Mouse (Mus musculus) limb, embryonic 13.5 days (tissue): ENCODE data around the gene Map4k3. TPM values are rescaled to one million over a fixed set of nuclear protein-coding genes. Genes with fewer than 3 reads are reported as not detected.
A peak's percentile ranks its signal among the peaks of the same experiment; 100 is the strongest.

Experiments used
- ATAC-seq: fragments of 200-750 bp; cut with Nextera tagmentation; 2 replicates; pipeline ENCODE4 v1.8.0; 2017; ENCODE audit warnings: low read depth, moderate number of reproducible peaks, moderate TSS enrichment; ENCODE audit not compliant: low FRiP score
- H3K27ac ChIP-seq: fragments of 300-500 bp; sonication (generic); 2 replicates; pipeline ENCODE4 v1.5.1; 2015; ENCODE audit warnings: inconsistent platforms, mild to moderate bottlenecking, moderate library complexity
- H3K27me3 ChIP-seq: fragments of 300-500 bp; sonication (generic); 2 replicates; pipeline ENCODE4 v1.6.1; 2015; ENCODE audit warnings: mild to moderate bottlenecking, inconsistent platforms
- H3K36me3 ChIP-seq: fragments of 300-500 bp; sonication (generic); 2 replicates; pipeline ENCODE4 v1.6.1; 2015; ENCODE audit warnings: inconsistent platforms, mild to moderate bottlenecking, moderate library complexity
- H3K4me1 ChIP-seq: fragments of 300-500 bp; sonication (generic); 2 replicates; pipeline ENCODE4 v1.6.1; 2015; ENCODE audit warnings: inconsistent platforms
- H3K4me2 ChIP-seq: fragments of 300-500 bp; sonication (generic); replicated peaks from 2 replicates; pipeline ENCODE4 v1.6.1; 2015; ENCODE audit warnings: inconsistent platforms, mild to moderate bottlenecking, moderate library complexity
- H3K4me3 ChIP-seq: fragments of 300-500 bp; sonication (generic); 2 replicates; pipeline ENCODE4 v1.5.1; 2015; ENCODE audit warnings: moderate library complexity, mild to moderate bottlenecking, inconsistent platforms
- H3K9ac ChIP-seq: fragments of 300-500 bp; sonication (generic); 2 replicates; pipeline ENCODE4 v1.6.1; 2015; ENCODE audit warnings: mild to moderate bottlenecking, inconsistent platforms
- H3K9me3 ChIP-seq: fragments of 300-500 bp; sonication (generic); 2 replicates; pipeline ENCODE4 v1.6.1; 2016; ENCODE audit warnings: inconsistent platforms
- WGBS: fragments of 180-500 bp; shearing (Covaris S2); methylation state at CpG from one replicate; pipeline ENCODE4 v1.1.7; 2015; 5-methylcytosine and 5-hydroxymethylcytosine counted together
- polyA plus RNA-seq: library from polyadenylated mRNA; unstranded; fragments of >200 nt; fragmentation: Nextera tagmentation; extraction: Ambion mirVana; gene quantifications from 2 replicates; pipeline ENCODE4 v1.2.1, GENCODE M21; 2015

Map4k3 gene
- polyA plus RNA-seq, 1 experiment from 2014 or later, result 31.7 TPM

DNA sequence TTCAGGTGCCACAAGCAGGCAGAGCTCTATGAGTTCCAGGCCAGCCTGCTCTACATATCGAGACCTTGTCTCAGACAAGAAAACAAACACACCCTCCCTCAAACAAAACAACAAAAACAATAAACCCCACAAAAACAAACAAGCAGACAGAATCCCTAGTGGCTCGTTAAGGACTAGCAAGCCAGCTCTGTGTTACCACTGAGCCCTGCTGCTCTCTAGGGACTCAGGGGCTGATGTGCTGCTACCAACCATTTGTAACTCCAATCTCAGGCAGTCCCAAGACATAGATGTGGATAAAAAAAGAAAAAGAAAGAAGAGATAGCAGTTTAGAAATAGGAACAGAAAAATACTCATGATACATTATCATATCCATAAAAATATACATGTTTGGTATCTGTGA, 52.1 kb downstream of the Map4k3 start:
- no peak overlapping the region for H3K27ac ChIP-seq
- no peaks in the 10 kb centered on the region for H3K4me1 ChIP-seq
- 51% methylated on average over 2 of the region's 2 CpGs for WGBS
- no peak for ATAC-seq
- H3K4me3 ChIP-seq, result no peak overlapping the region
- no peaks in the 10 kb centered on the region for H3K27me3 ChIP-seq
- no peak overlapping the region for H3K4me2 ChIP-seq
- peaks cover 16% of the 10 kb centered on the region for H3K36me3 ChIP-seq
- no peaks in the 10 kb centered on the region for H3K9me3 ChIP-seq
- no peak overlapping the region for H3K9ac ChIP-seq

DNA sequence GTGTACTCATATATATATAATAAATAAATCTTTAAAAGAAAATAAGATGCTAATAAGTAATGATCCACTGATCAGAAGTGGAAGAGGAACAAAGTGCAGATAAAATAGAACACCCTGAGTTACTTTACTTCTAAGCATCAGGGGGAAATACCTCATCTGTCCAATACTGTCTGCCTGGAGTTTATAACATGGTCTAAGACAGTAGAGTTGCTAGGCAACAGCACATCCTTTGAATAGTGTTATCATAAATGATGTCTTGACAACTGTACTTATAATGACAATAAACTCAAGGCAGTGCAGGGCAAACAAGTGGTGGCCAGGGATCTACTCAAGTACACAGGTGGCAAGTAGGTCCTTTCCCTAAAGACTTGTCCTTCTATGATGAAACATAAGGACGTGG, 57.9 kb downstream of the Map4k3 start:
- ATAC-seq, result no peak
- H3K9me3 ChIP-seq, result no peaks in the 10 kb centered on the region
- H3K4me1 ChIP-seq, result peaks cover 18% of the 10 kb centered on the region
- no peaks in the 10 kb centered on the region for H3K36me3 ChIP-seq
- H3K4me3 ChIP-seq, result no peak overlapping the region
- no peak overlapping the region for H3K9ac ChIP-seq
- 89% methylated on average over 1 of the region's 1 CpGs for WGBS
- no peak overlapping the region for H3K4me2 ChIP-seq
- no peak overlapping the region for H3K27ac ChIP-seq
- no peaks in the 10 kb centered on the region for H3K27me3 ChIP-seq

DNA sequence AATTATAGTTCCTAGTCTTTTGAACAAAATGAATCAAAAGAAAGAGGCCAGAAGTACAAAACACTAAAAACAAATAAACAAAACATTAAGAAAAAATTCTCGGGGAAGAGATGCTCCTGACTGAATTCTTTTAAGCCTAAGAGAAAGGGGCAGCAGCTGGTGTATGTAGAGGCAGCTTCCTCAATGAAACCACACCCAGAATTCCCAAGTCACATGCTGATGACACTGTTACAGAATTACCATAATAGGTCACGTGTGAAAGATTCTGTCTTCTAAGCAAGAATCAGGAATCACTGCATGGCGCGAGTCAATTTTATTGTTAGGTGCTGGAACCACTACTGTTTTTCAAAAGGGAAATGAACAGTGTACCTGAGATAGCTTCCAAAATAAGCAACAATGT, 64.7 kb downstream of the Map4k3 start:
- no peak overlapping the region for H3K27ac ChIP-seq
- peaks cover 3% of the 10 kb centered on the region; the same call in 1 of the 2 replicates for H3K36me3 ChIP-seq
- H3K4me3 ChIP-seq, result no peak overlapping the region
- peaks cover 47% of the 10 kb centered on the region for H3K4me1 ChIP-seq
- no peak overlapping the region for H3K4me2 ChIP-seq
- H3K9ac ChIP-seq, result no peak overlapping the region
- H3K27me3 ChIP-seq, result no peaks in the 10 kb centered on the region
- no peaks in the 10 kb centered on the region for H3K9me3 ChIP-seq
- WGBS, result 76% methylated on average over 4 of the region's 4 CpGs
- no peak for ATAC-seq

DNA sequence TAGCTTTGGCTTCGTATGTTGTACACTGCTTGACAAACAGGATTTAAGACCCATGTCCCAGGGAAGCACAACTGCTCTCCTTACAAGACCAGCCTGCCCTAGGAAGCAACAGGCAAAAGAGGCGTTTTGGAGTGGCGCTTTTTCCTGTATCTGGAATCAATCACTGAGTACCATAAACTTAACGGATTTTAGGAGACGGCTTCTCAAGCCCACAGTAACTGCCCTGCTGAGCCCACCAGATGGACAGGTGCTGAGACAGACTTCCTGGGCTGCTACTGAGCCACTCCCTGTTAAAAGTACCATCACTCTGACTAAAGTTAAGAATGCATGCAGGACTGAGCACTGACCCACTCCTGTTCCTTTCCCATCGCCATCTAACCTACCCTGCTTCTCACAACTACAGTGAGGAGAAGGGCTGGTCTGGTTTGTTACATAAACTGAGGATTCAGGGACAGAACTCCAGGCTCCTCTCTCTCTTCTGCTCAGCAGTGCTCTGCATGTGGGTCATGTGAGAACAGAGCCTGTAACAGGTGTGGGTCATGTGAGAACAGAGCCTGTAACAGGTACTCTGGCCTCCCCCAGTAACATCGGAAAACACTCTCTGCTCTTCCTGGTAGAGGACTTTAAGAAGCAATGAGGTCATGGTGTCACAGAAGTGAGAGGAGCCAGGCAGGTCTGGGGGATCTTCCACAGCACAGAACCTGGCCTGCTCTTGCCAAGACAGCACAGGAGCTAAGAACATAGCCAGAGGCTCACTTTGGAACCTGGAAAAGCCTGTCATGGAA, 65.3 kb downstream of the Map4k3 start:
- ATAC-seq, result peak; percentile 57; the same call in 1 of the 2 replicates
- Histone ChIP-seq H3K27ac (peak overlapping the region; percentile 39; the same call in 1 of the 2 replicates), H3K9me3 (no peaks in the 10 kb centered on the region), H3K4me1 (peaks cover 41% of the 10 kb centered on the region), H3K27me3 (no peaks in the 10 kb centered on the region), H3K9ac (no peak overlapping the region), H3K4me2 (no peak overlapping the region), H3K36me3 (peaks cover 3% of the 10 kb centered on the region; the same call in 1 of the 2 replicates), H3K4me3 (no peak overlapping the region)
- WGBS, result 20% methylated on average over 7 of the region's 7 CpGs

DNA sequence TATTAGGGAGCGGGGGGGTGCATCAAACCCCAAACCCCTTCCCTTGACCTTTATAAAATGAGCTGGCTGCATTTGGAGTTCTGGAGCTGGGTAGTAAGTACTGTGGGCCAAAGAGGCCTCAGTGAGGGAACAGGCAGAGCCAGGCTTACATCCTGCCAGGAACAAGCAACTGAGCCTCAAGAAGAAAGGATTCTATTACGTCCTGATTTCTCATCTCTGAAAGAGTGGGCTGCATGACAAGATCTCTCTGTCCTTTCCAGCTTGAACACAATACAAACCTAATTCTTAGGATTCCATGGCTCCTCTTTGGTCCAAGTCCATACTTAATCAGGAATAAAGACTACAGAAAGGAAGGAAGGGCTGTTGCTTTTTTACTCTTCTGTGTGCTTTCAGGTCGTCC, 66.4 kb downstream of the Map4k3 start:
- WGBS, result 73% methylated on average over 3 of the region's 3 CpGs
- no peak overlapping the region for H3K9ac ChIP-seq

DNA sequence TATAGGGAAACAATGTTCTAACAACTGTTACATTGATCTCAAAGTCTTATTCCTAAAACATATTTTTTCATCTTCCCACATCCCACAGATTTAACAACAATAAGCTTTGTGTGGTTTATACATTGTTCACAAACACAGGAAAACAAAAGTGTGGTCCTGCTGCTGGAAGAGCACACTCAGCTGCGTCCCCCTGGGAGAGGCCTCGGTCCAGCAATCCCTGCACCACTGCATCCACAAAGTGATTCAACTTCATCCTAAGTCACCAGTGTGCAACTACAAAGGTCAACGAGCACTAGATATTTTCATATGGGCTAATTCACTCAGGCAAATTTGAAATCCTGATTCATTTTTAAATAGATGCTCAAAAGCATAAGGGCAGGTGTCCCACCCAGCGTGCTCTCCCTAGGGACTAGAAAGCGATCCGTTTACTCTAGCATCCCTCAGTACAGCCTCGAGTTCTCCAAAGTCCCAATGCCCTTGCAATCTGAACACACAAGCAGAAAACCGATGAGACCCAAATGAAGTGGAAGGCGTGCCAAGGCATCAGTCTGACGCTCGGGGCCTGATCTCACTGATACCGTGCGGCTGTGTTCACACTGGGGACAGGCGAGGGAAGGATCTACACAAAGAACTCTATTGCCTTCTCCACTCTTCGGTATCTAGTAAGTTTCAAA, 67.4 kb downstream of the Map4k3 start:
- H3K4me1 ChIP-seq, result peaks cover 34% of the 10 kb centered on the region
- H3K4me3 ChIP-seq, result no peak overlapping the region
- H3K27me3 ChIP-seq, result no peaks in the 10 kb centered on the region
- H3K27ac ChIP-seq, result no peak overlapping the region
- H3K4me2 ChIP-seq, result no peak overlapping the region
- ATAC-seq, result no peak
- peaks cover 5% of the 10 kb centered on the region for H3K36me3 ChIP-seq
- 92% methylated on average over 15 of the region's 15 CpGs for WGBS
- H3K9me3 ChIP-seq, result no peaks in the 10 kb centered on the region
- no peak overlapping the region for H3K9ac ChIP-seq

More for the DNA sequence above, 66.4 kb downstream of the Map4k3 start:
- peaks cover 3% of the 10 kb centered on the region; the same call in 1 of the 2 replicates for H3K36me3 ChIP-seq
- H3K4me2 ChIP-seq, result no peak overlapping the region
- H3K4me1 ChIP-seq, result peaks cover 37% of the 10 kb centered on the region
- no peak overlapping the region for H3K27ac ChIP-seq
- H3K9me3 ChIP-seq, result no peaks in the 10 kb centered on the region
- no peak for ATAC-seq
- no peaks in the 10 kb centered on the region for H3K27me3 ChIP-seq
- no peak overlapping the region for H3K4me3 ChIP-seq

DNA sequence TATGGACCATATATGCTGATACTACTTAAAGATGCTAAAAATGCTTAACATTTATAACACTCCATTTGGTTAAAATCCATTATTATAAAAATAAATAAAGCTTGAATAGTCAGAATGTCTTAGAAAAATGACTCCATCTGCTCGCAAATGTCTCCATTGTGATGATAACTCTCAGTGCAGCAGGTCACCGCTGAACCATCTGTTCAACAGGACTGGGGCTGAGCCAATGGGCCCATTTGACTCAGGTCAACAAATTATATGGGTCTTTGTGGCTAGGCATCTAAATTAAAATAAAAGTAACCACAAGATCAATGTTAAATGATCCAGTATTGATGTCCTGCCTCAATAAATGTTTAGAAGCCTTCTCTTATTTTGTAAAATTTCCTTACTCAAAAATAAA, 68.1 kb downstream of the Map4k3 start:
- no peak overlapping the region for H3K4me3 ChIP-seq
- peaks cover 12% of the 10 kb centered on the region for H3K36me3 ChIP-seq
- H3K9me3 ChIP-seq, result no peaks in the 10 kb centered on the region
- H3K4me1 ChIP-seq, result peaks cover 34% of the 10 kb centered on the region
- H3K9ac ChIP-seq, result no peak overlapping the region
- ATAC-seq, result no peak
- H3K27ac ChIP-seq, result no peak overlapping the region
- H3K4me2 ChIP-seq, result no peak overlapping the region
- H3K27me3 ChIP-seq, result no peaks in the 10 kb centered on the region
- WGBS, result 81% methylated on average over 2 of the region's 2 CpGs

DNA sequence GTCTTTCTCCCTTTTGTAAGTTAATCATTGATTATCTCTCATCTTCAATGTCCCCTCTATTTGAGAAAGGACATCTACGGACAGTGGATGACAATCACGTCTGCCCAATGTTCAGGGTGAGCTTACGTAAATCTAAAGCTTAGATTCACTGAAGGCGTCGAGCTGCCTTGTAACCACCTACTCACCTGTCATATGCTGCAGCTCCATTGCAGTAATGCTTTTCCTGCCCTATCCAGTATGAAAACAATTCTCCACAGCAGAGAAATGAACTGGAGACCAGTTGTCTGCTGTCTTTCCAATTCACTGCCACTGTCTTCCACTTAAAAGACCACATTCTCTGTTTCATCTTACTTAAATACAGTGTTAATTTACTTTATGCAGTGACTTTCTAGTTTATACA, 68.5 kb downstream of the Map4k3 start:
- Histone ChIP-seq H3K9ac (no peak overlapping the region), H3K9me3 (no peaks in the 10 kb centered on the region), H3K4me1 (peaks cover 34% of the 10 kb centered on the region), H3K27me3 (no peaks in the 10 kb centered on the region), H3K4me3 (no peak overlapping the region), H3K36me3 (peaks cover 16% of the 10 kb centered on the region), H3K4me2 (no peak overlapping the region), H3K27ac (no peak overlapping the region)
- WGBS, result 94% methylated on average over 5 of the region's 5 CpGs
- ATAC-seq, result no peak

DNA sequence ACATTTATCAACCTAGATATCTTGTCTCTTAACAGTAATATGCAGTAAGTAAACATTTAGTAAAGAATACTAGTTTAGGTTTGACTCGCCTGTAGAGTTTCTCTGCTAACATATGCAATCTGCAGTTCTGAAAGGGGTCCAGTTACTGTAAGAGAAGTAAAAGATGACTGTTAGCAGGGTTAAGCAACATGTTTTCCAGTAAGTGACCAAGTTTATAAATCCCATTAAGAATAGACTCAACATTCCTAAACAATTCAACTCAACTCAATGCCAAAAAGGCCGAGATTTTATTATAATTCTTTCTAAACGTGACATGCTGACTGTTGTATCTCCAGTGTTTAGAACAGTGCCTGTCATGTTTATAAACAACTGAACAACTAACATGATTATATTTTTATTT, 74.0 kb downstream of the Map4k3 start:
- H3K36me3 ChIP-seq, result peaks cover 30% of the 10 kb centered on the region
- no peaks in the 10 kb centered on the region for H3K27me3 ChIP-seq
- no peaks in the 10 kb centered on the region for H3K9me3 ChIP-seq
- H3K9ac ChIP-seq, result no peak overlapping the region
- no peak overlapping the region for H3K4me2 ChIP-seq
- no peak overlapping the region for H3K27ac ChIP-seq
- H3K4me1 ChIP-seq, result peaks cover 16% of the 10 kb centered on the region
- no peak overlapping the region for H3K4me3 ChIP-seq
- WGBS, result 84% methylated on average over 3 of the region's 3 CpGs
- ATAC-seq, result no peak

DNA sequence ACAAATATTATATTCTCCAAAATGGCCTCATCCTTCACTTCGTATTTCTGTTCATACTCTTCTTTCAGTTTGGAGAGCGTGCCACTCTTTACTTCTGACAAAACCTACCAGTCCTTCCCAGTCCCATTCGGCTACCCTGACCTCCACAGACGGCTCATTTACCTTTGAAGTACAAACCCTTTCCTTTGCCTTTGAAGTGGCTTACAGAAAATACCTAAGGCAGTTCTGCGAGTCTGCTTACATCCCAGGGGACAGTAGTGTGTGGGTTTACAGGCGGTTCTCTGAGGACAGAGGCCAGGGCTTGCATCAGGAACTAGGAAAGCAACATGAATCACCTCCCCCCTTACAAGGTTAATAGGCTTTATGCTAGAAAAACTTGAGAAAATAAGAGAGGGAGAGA, 75.5 kb downstream of the Map4k3 start:
- Histone ChIP-seq H3K4me3 (no peak overlapping the region), H3K9me3 (no peaks in the 10 kb centered on the region), H3K9ac (no peak overlapping the region), H3K4me2 (no peak overlapping the region), H3K27ac (no peak overlapping the region), H3K36me3 (peaks cover 42% of the 10 kb centered on the region), H3K27me3 (no peaks in the 10 kb centered on the region), H3K4me1 (peaks cover 16% of the 10 kb centered on the region)
- no peak for ATAC-seq
- WGBS, result 39% methylated on average over 6 of the region's 6 CpGs

DNA sequence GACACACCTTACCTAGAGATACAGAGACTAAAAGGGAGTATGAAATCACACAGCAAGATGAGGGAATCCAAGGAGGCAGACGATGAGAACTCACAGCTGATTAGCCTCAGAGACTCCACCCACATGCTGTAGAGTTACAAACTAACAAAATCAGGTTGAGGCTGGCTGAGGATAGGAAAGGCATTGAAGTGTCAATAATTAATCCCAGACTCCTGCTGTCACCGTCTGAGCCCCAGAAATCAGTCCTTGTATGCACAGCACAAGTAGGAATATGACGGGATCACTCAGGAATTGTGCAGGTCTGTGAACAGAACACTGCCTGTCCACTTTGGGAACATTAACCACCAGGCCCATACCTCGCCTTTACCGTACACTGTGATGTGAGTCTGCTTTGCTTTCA, 81.4 kb downstream of the Map4k3 start:
- ATAC-seq, result no peak
- Histone ChIP-seq H3K9me3 (no peaks in the 10 kb centered on the region), H3K4me3 (no peak overlapping the region), H3K4me2 (no peak overlapping the region), H3K4me1 (0 out of 2 replicates have a peak, but pooled peaks cover 3% of the 10 kb centered on the region), H3K27me3 (no peaks in the 10 kb centered on the region), H3K36me3 (peaks cover 70% of the 10 kb centered on the region), H3K27ac (no peak overlapping the region), H3K9ac (no peak overlapping the region)
- 59% methylated on average over 5 of the region's 5 CpGs for WGBS

DNA sequence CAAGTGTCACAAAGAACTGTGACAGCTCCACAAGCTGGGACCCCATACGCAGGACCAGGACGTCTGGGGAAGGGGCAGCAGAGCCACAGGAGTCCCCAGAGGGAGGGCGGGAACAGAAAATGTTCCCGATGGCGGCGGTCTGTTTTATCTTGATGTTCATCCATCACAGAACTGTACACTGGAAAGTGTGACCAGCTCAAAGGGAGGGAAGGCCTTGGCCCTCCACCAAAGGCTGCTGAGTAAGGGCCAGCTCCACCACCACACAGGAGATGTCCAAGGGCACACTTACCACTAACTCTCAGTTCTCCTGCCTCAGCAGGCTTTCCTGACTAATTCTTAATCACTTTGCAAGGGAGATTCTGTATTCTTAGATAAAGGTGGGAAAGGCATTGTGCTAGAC, 82.2 kb downstream of the Map4k3 start:
- H3K27me3 ChIP-seq, result no peaks in the 10 kb centered on the region
- peaks cover 74% of the 10 kb centered on the region for H3K36me3 ChIP-seq
- no peak overlapping the region for H3K4me3 ChIP-seq
- no peaks in the 10 kb centered on the region for H3K9me3 ChIP-seq
- H3K9ac ChIP-seq, result no peak overlapping the region
- no peak overlapping the region for H3K27ac ChIP-seq
- no peak overlapping the region for H3K4me2 ChIP-seq
- no peak for ATAC-seq
- 87% methylated on average over 6 of the region's 6 CpGs for WGBS
- no peaks in the 10 kb centered on the region for H3K4me1 ChIP-seq
